Mouse (Mus musculus) liver, embryonic 14 days (tissue): Measurements from ENCODE around the gene Gm3183. TPM values are rescaled to one million over a fixed set of nuclear protein-coding genes. Genes with fewer than 3 reads are reported as not detected.

Source experiments
- polyA plus RNA-seq: library from polyadenylated mRNA; depleted of rRNA; stranded (reverse); fragments of >200 nt; gene quantifications from 2 replicates; pipeline ENCODE4 v1.2.3, GENCODE M21; 2012; rRNA removed

Gene Gm3183
- not detected in 2 replicates for polyA plus RNA-seq

GRCm38 (mm10) chr5:94865136-94865535, at the start of gene Gm3183:
Gene Gm3183, plus strand, starts transcription at chr5:94865436.

Other genes starting within 250 kb of the Gm3183 start
- not detected in 2 replicates for gene Gm3147, start 249.1 kb upstream of the Gm3183 start, polyA plus RNA-seq
- gene Gm6509, start 241.5 kb upstream of the Gm3183 start, polyA plus RNA-seq = not detected in 2 replicates
- gene Gm6205, start 217.1 kb upstream of the Gm3183 start, polyA plus RNA-seq = not detected in 2 replicates
- not detected in 2 replicates for gene Gm6367, start 123.2 kb downstream of the Gm3183 start, polyA plus RNA-seq
- gene Gm7942, start 241.5 kb downstream of the Gm3183 start, polyA plus RNA-seq = not detected in 2 replicates